36 mouse cellular contexts compared by ENCODE assay signal in genomic region chr2:116015520-116015919, GRCm38 (mm10). TPM values are rescaled to one million over a fixed set of nuclear protein-coding genes. Genes with fewer than 3 reads are reported as not detected.
"Had no signal": no experiment of that assay in that cellular context is flagged by ENCODE, and none has a peak within 500 bp of the region (broad histone marks: within the 10 kb centered on the region; RNA-seq: fewer than 3 reads in every experiment).

No protein-coding gene starts in this region.

- H3K4me3 ChIP-seq: limb, embryonic 10.5 days; limb, embryonic 12.5 days; limb, embryonic 13.5 days; limb, embryonic 15.5 days; liver, embryonic 12.5 days; liver, embryonic 13.5 days; liver, embryonic 15.5 days; lung, embryonic 15.5 days; megakaryocyte, embryonic 14.5 days; midbrain, embryonic 10.5 days; midbrain, embryonic 12.5 days; midbrain, embryonic 13.5 days; midbrain, embryonic 15.5 days; myocyte; neural tube, embryonic 12.5 days had no signal

- H3K36me3 ChIP-seq: limb, embryonic 12.5 days; limb, embryonic 13.5 days; limb, embryonic 15.5 days; liver, embryonic 12.5 days; liver, embryonic 13.5 days; liver, embryonic 15.5 days; lung, embryonic 15.5 days; midbrain, embryonic 13.5 days; midbrain, embryonic 15.5 days had no signal

- H3K9ac ChIP-seq: limb, embryonic 12.5 days; limb, embryonic 13.5 days; limb, embryonic 15.5 days; liver, embryonic 12.5 days; liver, embryonic 13.5 days; liver, embryonic 14.5 days; liver, embryonic 15.5 days; liver, postnatal 0 days; lung, embryonic 14.5 days; lung, embryonic 15.5 days; midbrain, embryonic 12.5 days; midbrain, embryonic 13.5 days; midbrain, embryonic 15.5 days; neural tube, embryonic 12.5 days had no signal

- H3K27ac ChIP-seq: limb, embryonic 10.5 days; limb, embryonic 12.5 days; limb, embryonic 13.5 days; limb, embryonic 15.5 days; liver, embryonic 12.5 days; liver, embryonic 13.5 days; liver, embryonic 14.5 days; liver, embryonic 15.5 days; lung, embryonic 15.5 days; macrophage; midbrain, embryonic 10.5 days; midbrain, embryonic 12.5 days; midbrain, embryonic 13.5 days; midbrain, embryonic 15.5 days; neural tube, embryonic 12.5 days had no signal

- H3K9me3 ChIP-seq: limb, embryonic 10.5 days; limb, embryonic 12.5 days; limb, embryonic 13.5 days; limb, embryonic 15.5 days; liver, embryonic 12.5 days; liver, embryonic 13.5 days; liver, embryonic 15.5 days; lung, embryonic 15.5 days; megakaryocyte, embryonic 14.5 days; midbrain, embryonic 10.5 days; midbrain, embryonic 12.5 days; midbrain, embryonic 13.5 days; midbrain, embryonic 15.5 days; neural tube, embryonic 12.5 days had no signal

- H3K27me3 ChIP-seq: limb, embryonic 15.5 days; liver, embryonic 12.5 days; liver, embryonic 13.5 days; liver, embryonic 15.5 days; lung, embryonic 15.5 days; megakaryocyte, embryonic 14.5 days; neural tube, embryonic 12.5 days had no signal

- H3K4me2 ChIP-seq: limb, embryonic 12.5 days; limb, embryonic 13.5 days; limb, embryonic 15.5 days; liver, embryonic 11.5 days; liver, embryonic 12.5 days; liver, embryonic 13.5 days; liver, embryonic 15.5 days; lung, embryonic 14.5 days; lung, embryonic 15.5 days; midbrain, embryonic 11.5 days; midbrain, embryonic 12.5 days; midbrain, embryonic 13.5 days; midbrain, embryonic 15.5 days; neural tube, embryonic 12.5 days had no signal

- H3K4me1 ChIP-seq: liver, embryonic 15.5 days; megakaryocyte, embryonic 14.5 days had no signal

- ATAC-seq: liver, embryonic 12.5 days; liver, postnatal 0 days; lung, postnatal 0 days; midbrain, embryonic 13.5 days; midbrain, embryonic 15.5 days; midbrain, embryonic 16.5 days had no signal

- DNase-seq: left cerebral cortex, postnatal 4 days; liver; liver, embryonic 13.5 days; liver, postnatal 0 days; lung, adult 18-20 months; lung, adult 2 months; lung, embryonic 14.5 days; lung, postnatal 10 days; lung, postnatal 14 days; lung, postnatal 36 days; lung, postnatal 4 days; midbrain, embryonic 14.5 days had no signal

RNA-seq across cellular contexts. Expression of gene Meis2, which starts 50.1 kb away (rescaled TPM):
- total RNA-seq: megakaryocyte progenitor cell, adult 5-6 weeks; megakaryocyte, adult 5-6 weeks; megakaryocyte-erythroid progenitor cell, adult 5-6 weeks; monocyte, adult 5-6 weeks had no signal
- polyA plus RNA-seq: macrophage had no signal
